Mouse (Mus musculus): ENCODE data around the gene Gm45716.
"Not testable (repeated sequence)": the region's sequence is repeated elsewhere in the genome, so short reads cannot be mapped to it uniquely, and the experiment has no call there.

Gm45716 gene

GRCm38 (mm10) chr11:90250189-90250588 lies 62.7 kb downstream of the Gm45716 start:
- DNase-seq (ENCODE audit: extremely low spot score, low spot score) = no peak

GRCm38 (mm10) chr11:90250730-90251129 lies 63.2 kb downstream of the Gm45716 start:
- no peak for DNase-seq (ENCODE audit: extremely low spot score, low spot score)

GRCm38 (mm10) chr11:90251923-90252322 lies 64.4 kb downstream of the Gm45716 start:
- no peak for DNase-seq (ENCODE audit: extremely low spot score, low spot score)

GRCm38 (mm10) chr11:90252366-90252765 lies 64.9 kb downstream of the Gm45716 start:
- no peak for DNase-seq (ENCODE audit: extremely low spot score, low spot score)

- DNase-seq (ENCODE audit: extremely low spot score, low spot score) = no peak
These were observed 67.1 kb downstream of the Gm45716 start for GRCm38 (mm10) chr11:90254536-90254935.

- DNase-seq (ENCODE audit: extremely low spot score, low spot score) = no peak
These were observed 68.2 kb downstream of the Gm45716 start for GRCm38 (mm10) chr11:90255687-90256086.

- DNase-seq (ENCODE audit: extremely low spot score, low spot score) = no peak
These were observed 69.5 kb downstream of the Gm45716 start for GRCm38 (mm10) chr11:90256833-90257525.

GRCm38 (mm10) chr11:90258321-90258927 lies 70.9 kb downstream of the Gm45716 start:
- no peak for DNase-seq (ENCODE audit: extremely low spot score, low spot score)

- DNase-seq (ENCODE audit: extremely low spot score, low spot score) = no peak
These were observed 71.6 kb downstream of the Gm45716 start for GRCm38 (mm10) chr11:90259071-90259470.

GRCm38 (mm10) chr11:90259826-90260225 lies 72.3 kb downstream of the Gm45716 start:
- no peak for DNase-seq (ENCODE audit: extremely low spot score, low spot score)

GRCm38 (mm10) chr11:90264180-90264579 lies 76.7 kb downstream of the Gm45716 start:
- DNase-seq (ENCODE audit: extremely low spot score, low spot score) = no peak

- DNase-seq (ENCODE audit: extremely low spot score, low spot score) = no peak
These were observed 78.1 kb downstream of the Gm45716 start for GRCm38 (mm10) chr11:90265581-90265980.

GRCm38 (mm10) chr11:90268934-90269333 lies 81.5 kb downstream of the Gm45716 start:
- DNase-seq (ENCODE audit: extremely low spot score, low spot score) = no peak

GRCm38 (mm10) chr11:90269398-90270123 lies 82.1 kb downstream of the Gm45716 start:
- no peak for DNase-seq (ENCODE audit: extremely low spot score, low spot score)

GRCm38 (mm10) chr11:90270132-90270877 lies 82.8 kb downstream of the Gm45716 start:
- DNase-seq (ENCODE audit: extremely low spot score, low spot score) = no peak

- no peak for DNase-seq (ENCODE audit: extremely low spot score, low spot score)
These were observed 86.7 kb downstream of the Gm45716 start for GRCm38 (mm10) chr11:90274187-90274586.

GRCm38 (mm10) chr11:90275663-90276062 lies 88.2 kb downstream of the Gm45716 start:
- no peak for DNase-seq (ENCODE audit: extremely low spot score, low spot score)

GRCm38 (mm10) chr11:90276150-90276549 lies 88.7 kb downstream of the Gm45716 start:
- DNase-seq (ENCODE audit: extremely low spot score, low spot score) = no peak

- no peak for DNase-seq (ENCODE audit: extremely low spot score, low spot score)
These were observed 89.1 kb downstream of the Gm45716 start for GRCm38 (mm10) chr11:90276561-90276960.

GRCm38 (mm10) chr11:90280069-90280468 lies 92.6 kb downstream of the Gm45716 start:
- DNase-seq (ENCODE audit: extremely low spot score, low spot score) = no peak

- not testable (repeated sequence) for DNase-seq (ENCODE audit: extremely low spot score, low spot score)
These were observed 94.5 kb downstream of the Gm45716 start for GRCm38 (mm10) chr11:90281943-90282342.

GRCm38 (mm10) chr11:90283159-90283558 lies 95.7 kb downstream of the Gm45716 start:
- DNase-seq (ENCODE audit: extremely low spot score, low spot score) = no peak

All from neural tube, embryonic 10.5 days (tissue).